Mouse (Mus musculus) layer of hippocampus, adult 2 months (tissue): ENCODE measurements around the gene Mllt6. TPM values are rescaled to one million over a fixed set of nuclear protein-coding genes. Genes with fewer than 3 reads are reported as not detected.
A peak's percentile ranks its signal among the peaks of the same experiment; 100 is the strongest.

Source experiments
- DNase-seq, 2 experiments: peaks; one replicate each; pipeline ENCODE4 v3.0.0; 2022; ENCODE audit warnings: low spot score in 2 of 2
- H3K27ac ChIP-seq: fragments of 200-600 bp; 2 replicates; pipeline ENCODE4 v1.8.1; 2022
- H3K4me3 ChIP-seq: fragments of 200-600 bp; 2 replicates; pipeline ENCODE4 v1.8.1; 2022; ENCODE audit warnings: mild to moderate bottlenecking
- CTCF ChIP-seq: fragments of 200-600 bp; conservative IDR thresholded peaks from 2 replicates; pipeline ENCODE4 v1.8.1; 2022; ENCODE audit warnings: antibody characterized with exemption, mild to moderate bottlenecking, moderate library complexity
- total RNA-seq, 2 experiments: library from RNA; stranded (reverse); gene quantifications; 2 replicates each; pipeline ENCODE4 v1.2.3; 2021

Mllt6 gene
- total RNA-seq, 2 experiments from 2014 or later = 122 to 124 TPM

DNA sequence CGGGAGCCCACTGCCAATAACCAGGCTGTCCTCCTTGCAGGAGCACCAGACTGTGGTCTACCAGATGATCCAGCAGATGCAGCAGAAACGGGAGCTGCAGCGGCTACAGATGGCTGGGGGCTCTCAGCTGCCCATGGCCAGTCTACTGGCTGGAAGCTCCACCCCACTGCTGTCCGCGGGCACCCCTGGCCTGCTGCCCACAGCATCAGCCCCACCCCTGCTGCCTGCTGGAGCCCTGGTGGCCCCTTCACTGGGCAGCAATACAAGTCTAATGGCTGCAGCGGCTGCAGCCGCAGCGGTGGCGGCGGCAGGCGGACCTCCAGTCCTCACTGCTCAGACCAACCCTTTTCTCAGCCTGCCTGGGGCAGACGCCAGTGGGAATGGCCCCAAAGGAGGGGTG lies 17.2 kb downstream of the Mllt6 start:
- no peak overlapping the region for H3K4me3 ChIP-seq
- no peak for TF ChIP-seq CTCF
- peak overlapping the region; percentile 43; the same call in 1 of the 2 replicates for H3K27ac ChIP-seq
- no peak for DNase-seq

DNA sequence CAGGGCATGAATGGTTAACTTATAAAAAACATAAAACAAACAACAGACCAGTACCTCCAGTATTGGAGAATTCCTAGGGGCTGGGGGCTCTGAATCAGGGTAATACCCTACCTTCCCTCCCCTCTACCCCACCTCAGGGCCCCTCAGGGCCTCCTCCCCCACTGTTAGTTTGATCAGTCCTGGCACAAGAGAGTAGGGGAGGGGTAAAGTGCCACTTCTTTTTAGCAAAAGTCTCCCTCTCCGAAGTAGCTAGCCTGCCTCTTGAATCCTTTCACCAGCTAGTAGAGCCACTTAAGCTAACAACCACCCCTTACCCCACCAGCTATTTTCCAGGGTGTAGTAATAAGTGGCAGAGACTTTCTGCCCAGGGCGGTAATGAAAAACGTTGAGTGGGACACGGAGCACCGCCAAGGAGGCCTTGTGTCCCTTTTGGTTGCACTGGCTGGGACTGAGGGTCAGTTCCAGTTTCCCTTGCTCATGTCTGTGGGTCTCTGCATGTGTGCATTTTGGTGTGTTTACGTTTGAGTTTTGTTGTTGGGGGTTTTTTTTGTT lies 19.4 kb downstream of the Mllt6 start:
- no peak for TF ChIP-seq CTCF
- no peak overlapping the region for H3K27ac ChIP-seq
- H3K4me3 ChIP-seq = no peak overlapping the region
- DNase-seq = no peak

- DNase-seq = no peak
- no peak overlapping the region for H3K4me3 ChIP-seq
- TF ChIP-seq CTCF = no peak
- no peak overlapping the region for H3K27ac ChIP-seq
These were observed 21.0 kb downstream of the Mllt6 start for GRCm38 (mm10) chr11:97684063-97684680.

DNA sequence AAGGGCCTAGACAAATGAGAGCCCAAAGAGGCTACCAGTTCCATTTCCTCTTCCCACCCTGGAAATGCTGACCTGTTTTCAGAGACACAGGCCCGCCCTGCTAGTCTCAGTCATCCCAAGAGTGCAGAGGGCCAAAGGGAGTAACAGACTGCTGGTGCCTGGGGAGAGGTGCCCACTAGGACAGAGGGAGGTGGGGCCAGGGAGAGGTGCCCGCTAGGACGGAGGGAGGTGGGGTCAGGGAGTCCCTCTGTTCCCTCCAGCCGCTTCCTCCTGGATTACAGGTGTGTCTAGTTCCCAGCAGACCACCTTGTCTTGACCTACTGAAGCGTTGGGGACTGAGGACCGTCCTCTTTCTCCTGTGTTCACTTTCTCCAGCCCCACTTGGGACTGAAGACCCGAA lies 21.6 kb downstream of the Mllt6 start:
- no peak for DNase-seq
- peak overlapping the region; percentile 87 for H3K27ac ChIP-seq
- TF ChIP-seq CTCF = no peak
- no peak overlapping the region for H3K4me3 ChIP-seq

DNA sequence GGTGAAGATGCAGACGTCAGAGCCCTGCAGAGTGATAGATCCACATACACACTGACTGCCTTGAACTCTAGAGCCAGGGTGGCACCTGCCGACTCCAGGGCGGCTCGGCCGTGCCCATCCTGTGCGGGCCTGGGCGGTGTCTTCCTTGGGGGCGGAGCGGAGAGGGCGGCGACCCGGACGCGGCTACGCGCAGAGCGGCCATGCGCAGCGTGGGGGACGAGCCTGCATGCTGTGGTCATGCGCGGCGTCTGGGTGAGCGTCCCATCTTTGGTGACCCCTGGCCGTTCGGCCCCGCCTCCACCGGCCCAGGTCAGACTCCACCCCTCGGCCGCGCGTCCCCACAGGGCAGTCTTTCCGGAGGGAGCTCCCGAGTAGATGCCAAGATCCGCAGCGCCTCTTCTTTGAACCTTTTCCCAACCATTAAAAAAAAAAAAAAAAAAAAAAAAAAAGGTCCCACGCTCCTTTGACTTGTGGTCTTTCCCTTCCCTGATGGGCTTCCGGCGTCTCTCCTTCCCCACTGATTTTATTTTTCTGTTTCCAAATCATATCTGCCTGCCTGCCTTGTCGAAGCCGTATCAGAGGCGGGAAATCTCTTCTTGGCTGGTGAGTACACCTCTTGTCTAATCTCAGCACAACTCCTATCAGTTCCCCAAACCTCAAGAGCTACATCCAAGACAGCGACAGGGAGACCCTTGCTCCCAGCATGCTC lies 22.6 kb downstream of the Mllt6 start, which contains the start of gene Cisd3:
Gene Cisd3, plus strand, starts transcription at position 214 of the 709 bp plus-strand sequence.
- peak; percentile 83 to 89 for DNase-seq
- no peak for TF ChIP-seq CTCF
- Histone ChIP-seq H3K27ac (peak within 1 kb of the TSS; percentile 87), H3K4me3 (peak within 1 kb of the TSS; percentile 60)

GRCm38 (mm10) chr11:97686322-97686908 lies 23.2 kb downstream of the Mllt6 start:
- H3K27ac ChIP-seq = peak overlapping the region; percentile 87
- peak overlapping the region; percentile 60 for H3K4me3 ChIP-seq
- no peak for TF ChIP-seq CTCF

DNA sequence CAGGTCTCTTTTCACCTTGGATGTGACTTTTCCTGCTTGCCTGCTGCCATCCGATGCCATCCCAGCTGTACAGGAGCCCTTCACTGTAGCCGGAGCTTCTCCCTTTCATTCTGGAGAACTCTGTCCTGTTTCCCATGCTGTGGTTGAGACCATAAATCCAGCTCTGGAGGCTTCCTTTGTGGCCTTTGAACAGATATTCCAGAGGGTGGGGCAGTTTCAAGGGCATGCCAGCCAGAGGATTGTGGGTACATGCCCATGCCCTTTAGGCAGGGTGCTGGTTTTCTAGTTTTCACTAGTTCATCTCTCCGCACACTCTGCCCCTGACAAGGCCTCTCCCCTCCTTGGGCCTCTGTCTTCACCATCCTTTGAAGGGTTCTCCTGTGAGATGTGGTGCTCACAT lies 23.8 kb downstream of the Mllt6 start:
- no peak for TF ChIP-seq CTCF
- Histone ChIP-seq H3K27ac (0 out of 2 replicates have a peak overlapping the region, but pooled peaks have one; percentile 87), H3K4me3 (no peak overlapping the region)
- DNase-seq = no peak

More at GRCm38 (mm10) chr11:97686322-97686908, 23.2 kb downstream of the Mllt6 start:
- no peak for DNase-seq

DNA sequence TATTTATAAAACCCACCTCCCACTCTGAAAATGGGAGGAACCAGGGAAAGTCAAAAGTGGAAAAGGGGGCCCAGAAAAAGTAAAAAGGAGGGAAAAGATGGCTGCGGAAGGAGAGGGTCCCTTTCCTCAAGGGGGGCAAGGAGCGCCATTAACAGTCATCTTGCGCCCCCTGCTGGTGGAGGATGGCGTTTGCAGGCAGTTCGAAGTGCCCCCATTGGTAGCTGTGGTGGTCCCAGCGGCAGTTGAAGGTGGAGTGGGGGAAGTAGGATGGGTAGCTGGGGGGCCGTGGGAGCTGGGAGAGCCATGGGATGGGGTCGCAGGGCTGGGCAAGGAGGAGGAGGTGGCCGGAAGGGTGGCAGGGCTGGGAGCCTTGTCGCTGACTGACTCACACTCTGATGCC lies 26.6 kb downstream of the Mllt6 start:
- TF ChIP-seq CTCF = peak; percentile 86
- Histone ChIP-seq H3K27ac (no peak overlapping the region), H3K4me3 (no peak overlapping the region)
- peak; percentile 39 to 75 for DNase-seq

GRCm38 (mm10) chr11:97694435-97694834 lies 31.2 kb downstream of the Mllt6 start:
- Histone ChIP-seq H3K27ac (no peak overlapping the region; the same call in 1 of the 2 replicates), H3K4me3 (no peak overlapping the region)
- no peak for TF ChIP-seq CTCF
- DNase-seq = no peak

- H3K4me3 ChIP-seq = 0 out of 2 replicates have a peak overlapping the region, but pooled peaks have one; percentile 26
- peak overlapping the region; percentile 53 for H3K27ac ChIP-seq
- DNase-seq = peak; percentile 58 to 61
- no peak for TF ChIP-seq CTCF
These were observed 31.9 kb downstream of the Mllt6 start for GRCm38 (mm10) chr11:97694921-97695711.

- Histone ChIP-seq H3K27ac (peak overlapping the region; percentile 53), H3K4me3 (peak overlapping the region; percentile 4; the same call in 1 of the 2 replicates)
- no peak for DNase-seq
- no peak for TF ChIP-seq CTCF
These were observed 32.6 kb downstream of the Mllt6 start for GRCm38 (mm10) chr11:97695712-97696401.

GRCm38 (mm10) chr11:97696669-97697068 lies 33.5 kb downstream of the Mllt6 start:
- H3K4me3 ChIP-seq = no peak overlapping the region
- no peak for TF ChIP-seq CTCF
- DNase-seq = no peak
- H3K27ac ChIP-seq = no peak overlapping the region
